1 mouse cellular context compared by ENCODE assay signal in the genomic region with DNA sequence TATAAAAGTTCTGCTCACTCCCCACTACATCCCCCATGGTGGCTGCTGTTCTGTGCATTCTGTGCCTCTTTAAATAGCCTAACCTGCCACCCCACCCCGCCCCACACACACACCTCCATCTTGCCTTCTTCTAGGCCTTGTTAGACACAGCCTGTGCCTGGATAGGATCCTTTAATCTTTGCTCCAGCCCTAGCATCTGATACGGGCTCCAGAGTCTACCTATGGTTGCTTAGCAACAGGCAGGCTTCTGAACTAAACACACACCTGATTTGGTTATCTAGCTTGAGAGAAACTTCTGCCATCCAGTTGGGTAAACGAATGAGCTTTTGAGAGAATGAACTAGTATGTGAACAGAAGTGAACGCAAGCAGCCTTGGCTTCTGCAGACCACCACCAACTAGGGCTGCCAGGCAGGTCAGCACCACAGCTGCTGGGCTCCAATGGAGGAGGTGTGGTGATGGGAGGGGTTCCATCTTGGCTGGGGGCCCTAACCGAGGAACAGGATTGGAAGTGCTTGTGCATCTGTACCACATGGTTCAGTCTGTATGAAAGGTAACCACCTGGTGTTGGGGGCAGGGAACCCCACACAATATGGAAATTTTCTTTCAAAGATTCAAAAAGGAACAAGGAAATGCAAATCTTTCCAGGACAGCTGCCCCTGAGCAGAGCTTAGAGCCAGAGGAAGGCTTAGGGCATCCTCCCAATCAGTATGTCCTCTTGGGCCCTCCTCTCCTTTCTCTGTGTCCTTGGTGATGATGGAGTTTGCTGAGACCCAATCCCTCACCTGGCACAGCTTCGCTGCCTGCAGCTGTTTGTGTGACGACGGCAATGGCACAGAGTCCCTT.
TF ChIP-seq lines count a peak whose summit lies in the region.

No protein-coding gene starts in this region.

TF ChIP-seq in CH12.LX, 34 proteins besides CTCF, POLR2A, EP300 and RAD21 (continued from another document):
- peak; percentile 78 for TF ChIP-seq BHLHE40 (IDR thresholded peaks at IDR 0.05; ENCODE audit: low read depth, low read length)
- TF ChIP-seq ETS1 (conservative IDR thresholded peaks at IDR 0.05; ENCODE audit: low read depth, low read length), result peak; percentile 84
- peak; percentile 98 for TF ChIP-seq MYC (IDR thresholded peaks at IDR 0.05; ENCODE audit: low read depth, low read length)
- no peak for TF ChIP-seq E2F4 (IDR thresholded peaks at IDR 0.05; ENCODE audit: insufficient replicate concordance, low read depth, low read length)
- TF ChIP-seq MAFK (IDR thresholded peaks at IDR 0.05; ENCODE audit: insufficient replicate concordance, low read length), result peak; percentile 77
- TF ChIP-seq IRF4 (IDR thresholded peaks at IDR 0.05; ENCODE audit: low read depth, low read length), result peak; percentile 92
- TF ChIP-seq CHD2 (IDR thresholded peaks at IDR 0.05; ENCODE audit: low read length), result peak; percentile 95
- peak; percentile 79 for TF ChIP-seq ELF1 (IDR thresholded peaks at IDR 0.05; ENCODE audit: low read depth, low read length)
- peak; percentile 48 for TF ChIP-seq USF1 (IDR thresholded peaks at IDR 0.05; ENCODE audit: low read depth, low read length)
- peak; percentile 83 for TF ChIP-seq TBP (conservative IDR thresholded peaks at IDR 0.05; ENCODE audit: low read depth, low read length)
- TF ChIP-seq ZKSCAN1 (IDR thresholded peaks at IDR 0.05; ENCODE audit: borderline replicate concordance, low read depth, low read length), result no peak
- TF ChIP-seq RCOR1 (conservative IDR thresholded peaks at IDR 0.05; ENCODE audit: low read depth, low read length), result peak; percentile 91
- no peak for TF ChIP-seq PAX5 (IDR thresholded peaks at IDR 0.05; ENCODE audit: low read length)
- peak; percentile 16; the same call in 1 of the 2 replicates for TF ChIP-seq SMC3 (IDR thresholded peaks at IDR 0.05; ENCODE audit: low read depth, low read length)
- TF ChIP-seq JUND (conservative IDR thresholded peaks at IDR 0.05; ENCODE audit: low read depth, low read length), result peak; percentile 64
- TF ChIP-seq ZMIZ1 (IDR thresholded peaks at IDR 0.05; ENCODE audit: low read depth, low read length), result 0 out of 2 replicates have a peak, but pooled peaks have one; percentile 54
- peak; percentile 82 for TF ChIP-seq MEF2A (IDR thresholded peaks at IDR 0.05; ENCODE audit: borderline replicate concordance, low read depth, low read length)
- no peak for TF ChIP-seq ZNF384 (IDR thresholded peaks at IDR 0.05; ENCODE audit: low read depth, low read length)
- no peak for TF ChIP-seq GABPA (IDR thresholded peaks at IDR 0.05; ENCODE audit: insufficient replicate concordance, low read depth, low read length)
- no peak for TF ChIP-seq UBTF (IDR thresholded peaks at IDR 0.05; ENCODE audit: low read depth, low read length)
- TF ChIP-seq ZC3H11A (IDR thresholded peaks at IDR 0.05; ENCODE audit: low read depth, low read length), result no peak
